Mouse (Mus musculus) cerebellum, adult 2 months (tissue): ENCODE results near the gene Fcho2.

Experiments
- CTCF ChIP-seq: fragments of 200-500 bp; IDR thresholded peaks from 2 replicates; pipeline ENCODE4 v1.5.1; 2011; ENCODE audit warnings: low read depth, mild to moderate bottlenecking, control low read depth, low read length, moderate library complexity, borderline replicate concordance; ENCODE audit not compliant: insufficient read depth
- POLR2A ChIP-seq: fragments of 200-500 bp; IDR thresholded peaks from 2 replicates; pipeline ENCODE4 v1.6.1; 2011; ENCODE audit warnings: low read length, control low read depth, borderline replicate concordance; ENCODE audit not compliant: insufficient read depth

- no peak for TF ChIP-seq POLR2A
- no peak for TF ChIP-seq CTCF
Observed at GRCm38 (mm10) chr13:98836423-98837088, 21.3 kb upstream of the Fcho2 start.
